Mouse (Mus musculus): Measurements from ENCODE around the gene Sgk2. TPM values are rescaled to one million over a fixed set of nuclear protein-coding genes. Genes with fewer than 3 reads are reported as not detected.
"Not testable (repeated sequence)": the region's sequence is repeated elsewhere in the genome, so short reads cannot be mapped to it uniquely, and the experiment has no call there.

Sgk2 gene
- polyA plus RNA-seq, 2 experiments from 2014 or later: not detected

GRCm38 (mm10) chr2:162992084-162992437 lies 4.9 kb downstream of the Sgk2 start:
- ATAC-seq: no peak

- ATAC-seq: no peak
These were observed 6.9 kb downstream of the Sgk2 start for GRCm38 (mm10) chr2:162993881-162994616.

GRCm38 (mm10) chr2:162998528-162999230 lies 11.5 kb downstream of the Sgk2 start:
- ATAC-seq: peak; percentile 71

- no peak for ATAC-seq
These were observed 12.6 kb downstream of the Sgk2 start for GRCm38 (mm10) chr2:162999744-163000143.

- no peak for ATAC-seq
These were observed 13.9 kb downstream of the Sgk2 start for GRCm38 (mm10) chr2:163001071-163001470.

- ATAC-seq: no peak
These were observed 20.2 kb downstream of the Sgk2 start for GRCm38 (mm10) chr2:163007299-163007698.

- peak; percentile 92 for ATAC-seq
These were observed 30.0 kb downstream of the Sgk2 start, which contains the start of gene Ift52 for GRCm38 (mm10) chr2:163016916-163017743. Gene Ift52, plus strand, starts transcription at chr2:163017354.

- no peak for ATAC-seq
These were observed 44.2 kb downstream of the Sgk2 start for GRCm38 (mm10) chr2:163031289-163031688.

- no peak for ATAC-seq
These were observed 44.6 kb downstream of the Sgk2 start for GRCm38 (mm10) chr2:163031757-163032156.

- ATAC-seq: no peak
These were observed 45.5 kb downstream of the Sgk2 start for GRCm38 (mm10) chr2:163032622-163033021.

GRCm38 (mm10) chr2:163039940-163040339 lies 52.8 kb downstream of the Sgk2 start:
- ATAC-seq: no peak

GRCm38 (mm10) chr2:163048125-163048524 lies 61.0 kb downstream of the Sgk2 start:
- ATAC-seq: peak; percentile 88

- no peak for ATAC-seq
These were observed 62.0 kb downstream of the Sgk2 start for GRCm38 (mm10) chr2:163049116-163049515.

- no peak for ATAC-seq
These were observed 64.6 kb downstream of the Sgk2 start for GRCm38 (mm10) chr2:163051691-163052090.

GRCm38 (mm10) chr2:163052101-163052500 lies 65.0 kb downstream of the Sgk2 start:
- ATAC-seq: no peak

- ATAC-seq: no peak
These were observed 65.7 kb downstream of the Sgk2 start for GRCm38 (mm10) chr2:163052826-163053225.

GRCm38 (mm10) chr2:163054335-163054840 lies 67.3 kb downstream of the Sgk2 start, which contains the start of gene Mybl2:
Gene Mybl2, plus strand, starts transcription at chr2:163054687.
- peak; percentile 100 for ATAC-seq

- no peak for ATAC-seq
These were observed 67.9 kb downstream of the Sgk2 start for GRCm38 (mm10) chr2:163054891-163055494.

- ATAC-seq: no peak
These were observed 68.6 kb downstream of the Sgk2 start for GRCm38 (mm10) chr2:163055715-163056114.

GRCm38 (mm10) chr2:163056584-163056983 lies 69.5 kb downstream of the Sgk2 start:
- no peak for ATAC-seq

- not testable (repeated sequence) for ATAC-seq
These were observed 71.9 kb downstream of the Sgk2 start for GRCm38 (mm10) chr2:163058981-163059380.

GRCm38 (mm10) chr2:163060630-163061029 lies 73.5 kb downstream of the Sgk2 start:
- ATAC-seq: no peak
